Mouse (Mus musculus) heart, postnatal 14 days (tissue): Measurements from ENCODE around the gene Rbm15. TPM values are rescaled to one million over a fixed set of nuclear protein-coding genes. Genes with fewer than 3 reads are reported as not detected.

Experiments
- DNase-seq, 2 experiments: peaks; one replicate each; pipeline ENCODE4 v3.0.0; 2021 to 2022
- intact Hi-C: fragments of 180-260 bp; cut with DNase I; formaldehyde crosslinking; loops from one replicate; pipeline ENCODE4 v1.15.1; 2025
- long read RNA-seq, 2 experiments: library from polyadenylated mRNA; stranded (forward); transcript quantifications; one replicate each; pipeline ENCODE4 v2.0.0; 2021
- total RNA-seq, 2 experiments: library from RNA; stranded (reverse); gene quantifications; 2 replicates each; pipeline ENCODE4 v1.2.3; 2021

The Rbm15 gene
- 10 to 100 TPM; 24.3 to 26.0 TPM for total RNA-seq
- long read RNA-seq, experiment 1, full-length matches to known transcripts: 4 of 4 reads
- long read RNA-seq, experiment 1, partial matches to known transcripts: 0 of 4 reads
- long read RNA-seq, experiment 1, other reads (novel, unspliced or antisense): 0 of 4 reads
- long read RNA-seq, experiment 2, full-length matches to known transcripts: 7 of 7 reads
- long read RNA-seq, experiment 2, partial matches to known transcripts: 0 of 7 reads
- long read RNA-seq, experiment 2, other reads (novel, unspliced or antisense): 0 of 7 reads

DNA sequence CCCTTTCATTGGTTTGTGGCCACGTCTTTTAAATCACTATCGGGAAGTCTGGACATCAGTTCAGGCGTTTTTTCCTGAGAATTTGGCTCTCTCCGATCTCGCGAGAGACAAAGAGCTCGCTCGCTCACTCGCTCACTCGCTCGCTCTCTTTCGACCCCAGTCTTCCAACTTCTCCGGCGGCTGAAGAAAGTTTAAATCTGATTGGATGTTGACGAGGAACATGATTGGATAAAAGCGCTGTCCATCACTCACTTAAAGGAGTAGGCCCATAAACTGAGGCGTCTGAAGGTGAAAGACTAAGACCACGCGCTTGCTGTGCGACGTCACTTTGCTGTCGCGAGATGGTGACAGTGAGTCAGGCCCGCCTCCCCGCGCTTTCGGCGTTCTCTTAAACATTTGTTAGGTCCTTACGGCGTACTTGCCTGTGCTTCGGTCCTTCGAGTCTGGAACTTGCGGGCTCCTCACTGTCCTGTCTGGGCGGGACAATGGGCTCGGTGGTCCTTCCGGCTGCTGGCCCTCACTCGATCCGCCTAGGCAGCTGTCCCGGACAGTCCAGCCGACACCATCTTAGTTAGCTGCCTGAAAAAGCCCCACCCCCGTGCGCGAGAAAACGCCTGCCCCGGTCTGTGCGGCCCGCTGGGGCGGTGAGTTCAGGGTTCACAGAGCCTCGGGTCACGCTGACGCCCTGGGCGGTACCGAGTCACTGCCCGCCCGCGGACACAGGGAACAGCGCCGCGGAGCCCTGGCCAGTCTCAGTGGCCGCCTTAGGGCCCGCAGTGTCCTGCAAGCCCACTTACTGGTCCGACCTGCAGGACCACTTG, at the start of gene Rbm15:
Rbm15 (minus strand) TSS at position 293 of the 821 bp plus-strand sequence.
- intact Hi-C loops: loop anchor here (5.0 kb wide), 1 partner anchor 96 kb away; the partner anchor contains the start of gene Prok1
- DNase-seq: peak; percentile 93 to 94

DNA sequence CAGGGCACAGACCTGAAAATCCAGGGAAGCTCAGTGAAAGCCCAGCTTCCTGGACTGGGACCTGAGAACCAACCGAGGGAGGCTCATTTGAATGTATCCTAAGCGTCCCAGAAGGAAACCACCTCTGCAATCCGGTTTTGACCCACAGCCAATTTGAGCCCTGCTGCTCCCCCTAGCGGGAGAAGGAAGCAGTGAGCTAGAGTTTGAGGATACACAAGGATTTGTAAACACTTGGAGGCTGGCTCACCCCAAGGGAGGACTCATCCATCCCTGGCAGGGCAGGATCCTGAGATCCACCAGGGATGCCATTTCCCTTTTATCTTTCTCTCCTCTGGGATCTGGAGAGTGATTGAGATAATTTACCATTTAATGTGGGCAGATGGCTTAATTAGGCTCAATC, 45.9 kb upstream of the Rbm15 start:
- intact Hi-C loops: no loop called here
- DNase-seq: peak; percentile 70 to 81

DNA sequence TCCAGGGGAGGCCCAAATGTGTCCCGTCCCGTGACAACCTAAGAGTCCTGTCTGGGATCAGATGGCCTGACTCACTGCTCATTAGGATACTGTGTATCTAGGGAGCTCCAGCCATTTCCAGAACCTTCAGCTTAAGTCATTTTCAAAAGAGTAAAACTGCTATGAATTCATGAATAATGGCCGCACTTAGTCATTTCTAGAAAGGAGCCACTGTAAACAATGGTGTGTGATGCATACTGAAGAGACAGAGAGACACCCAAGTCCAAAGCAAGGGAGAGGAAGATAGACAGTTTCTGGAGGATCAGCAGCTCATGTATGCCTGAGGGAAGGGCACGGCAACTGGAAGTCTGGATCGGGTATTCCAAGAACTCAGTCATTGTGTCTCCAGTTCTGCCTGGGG, 45.2 kb upstream of the Rbm15 start:
- DNase-seq: no peak
- intact Hi-C loops: no loop called here

DNA sequence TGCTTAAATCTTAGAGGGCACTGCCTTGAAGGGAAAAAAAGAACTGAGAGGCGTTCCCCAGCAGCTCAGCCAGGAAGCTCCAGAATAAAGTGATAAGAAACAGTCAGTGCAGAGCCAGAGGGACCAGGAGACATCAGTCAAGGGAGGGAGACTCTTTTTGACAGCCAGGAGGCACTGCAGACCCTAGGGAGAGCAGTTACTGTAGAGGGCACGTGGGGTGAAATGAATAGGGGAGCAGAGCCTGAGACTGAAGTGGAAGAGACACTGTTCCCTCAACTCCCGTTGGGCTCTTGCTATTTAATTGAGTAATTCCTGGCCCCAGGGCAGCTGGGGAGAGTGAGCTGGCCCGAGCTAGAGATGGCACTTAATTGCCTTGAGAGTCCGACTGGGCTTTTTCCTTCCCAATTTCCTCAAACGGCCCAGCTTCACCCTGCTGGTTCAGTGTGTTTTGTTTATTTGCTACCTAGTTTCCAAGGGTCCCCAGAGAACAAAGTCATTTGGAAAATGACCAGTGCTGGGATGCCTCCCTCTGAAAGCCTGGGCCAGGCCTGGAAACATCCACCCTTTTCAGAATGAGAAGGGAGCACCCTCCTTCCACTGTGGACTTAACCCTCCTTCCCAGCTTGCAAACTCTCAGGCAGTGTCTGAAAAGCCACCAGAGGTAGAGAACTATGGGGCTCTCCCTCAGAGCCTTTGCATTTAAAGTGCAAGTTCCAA, 41.6 kb upstream of the Rbm15 start:
- intact Hi-C loops: no loop called here
- DNase-seq: peak; percentile 8 to 22

DNA sequence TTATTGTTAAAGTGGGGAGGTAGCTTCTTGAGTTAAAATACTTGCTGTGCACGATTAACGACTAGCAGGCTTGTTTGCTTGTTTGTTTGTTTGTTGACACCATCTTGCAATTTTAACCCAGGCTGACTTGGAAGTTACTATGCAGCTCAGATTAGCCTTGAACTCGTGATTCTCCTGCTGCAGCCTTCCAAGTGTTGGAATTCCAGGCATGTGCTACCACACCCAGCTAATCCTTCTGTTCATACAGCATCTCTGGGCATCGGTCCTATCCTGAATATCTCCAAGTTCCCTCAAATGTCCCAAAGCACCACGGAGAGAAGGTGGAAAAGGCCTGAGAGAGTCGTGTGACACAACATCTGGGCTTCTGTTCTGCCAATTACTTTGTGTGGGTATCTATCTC, 35.7 kb upstream of the Rbm15 start:
- DNase-seq: no peak
- intact Hi-C loops: no loop called here

DNA sequence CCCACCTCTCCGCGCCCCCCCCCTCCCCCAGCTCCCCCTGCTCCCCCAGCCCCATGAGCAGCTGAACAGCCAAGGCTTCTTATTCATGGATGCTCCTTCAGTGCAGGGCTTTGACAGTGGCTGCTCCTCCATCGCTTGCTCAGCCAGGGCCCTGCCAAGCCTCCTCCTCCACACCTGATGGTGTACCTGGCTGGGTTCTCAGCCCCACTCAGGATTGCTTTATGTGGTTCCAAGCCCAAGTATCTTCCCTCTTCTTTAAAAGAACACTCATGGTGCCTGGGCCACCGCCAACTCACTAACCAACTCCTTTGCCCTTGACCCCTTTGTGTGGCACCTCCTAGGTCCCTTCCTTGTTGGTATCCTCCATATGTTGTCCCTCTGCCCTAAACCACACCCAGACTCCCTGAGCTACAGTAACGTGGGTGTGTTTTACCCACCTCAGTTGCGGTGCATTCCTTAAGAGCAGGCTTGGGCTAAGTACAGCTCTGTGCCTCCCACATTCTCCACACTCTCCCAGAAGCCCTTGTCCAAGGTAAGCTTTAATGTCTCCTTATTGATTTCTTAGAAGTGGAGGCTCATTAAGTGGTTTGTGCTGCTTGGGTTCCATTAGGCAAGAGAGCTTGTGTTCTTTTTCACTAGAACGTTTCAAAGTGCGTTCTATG, 34.6 kb upstream of the Rbm15 start:
- intact Hi-C loops: no loop called here
- DNase-seq: no peak

DNA sequence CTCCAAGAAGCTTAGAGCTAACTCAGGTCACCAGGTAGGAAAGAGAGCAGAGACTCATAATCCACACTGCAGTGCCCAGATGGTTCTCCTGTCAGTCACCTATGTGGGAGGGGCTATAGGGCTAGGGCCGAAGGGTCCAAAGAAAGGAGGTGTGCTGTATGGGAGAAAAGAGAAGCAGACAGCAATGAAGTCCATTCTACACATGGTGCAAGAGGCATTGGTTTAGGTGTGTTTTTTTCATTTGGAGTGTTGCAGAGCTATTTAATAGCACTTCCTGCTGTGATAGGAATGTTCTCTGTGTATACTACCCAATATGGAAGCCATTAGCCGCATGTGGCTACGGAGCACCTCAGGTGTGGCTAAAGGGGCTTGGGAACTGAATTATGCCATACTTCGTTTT, 31.9 kb upstream of the Rbm15 start:
- intact Hi-C loops: no loop called here

DNA sequence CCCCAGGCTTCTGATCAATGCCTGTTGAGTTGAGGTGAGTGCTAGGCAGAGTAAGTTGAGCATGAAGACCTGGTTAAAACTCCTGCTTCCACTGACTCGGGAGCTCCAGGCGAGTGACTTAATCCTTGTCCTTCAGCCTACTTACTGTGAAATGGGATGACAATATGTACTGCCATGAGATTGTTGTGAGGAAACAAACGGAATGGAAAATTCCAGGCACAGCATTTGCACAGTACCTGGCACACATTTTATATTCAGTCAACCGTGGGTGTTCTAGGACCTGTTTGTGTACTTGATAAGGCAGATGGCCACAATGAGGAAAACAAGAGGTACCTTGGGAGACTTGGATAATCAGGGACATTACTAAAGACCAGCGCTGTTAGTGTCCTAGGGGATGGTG, 29.9 kb upstream of the Rbm15 start:
- intact Hi-C loops: no loop called here
- no peak for DNase-seq

More for the DNA sequence above, 31.9 kb upstream of the Rbm15 start:
- DNase-seq: no peak

DNA sequence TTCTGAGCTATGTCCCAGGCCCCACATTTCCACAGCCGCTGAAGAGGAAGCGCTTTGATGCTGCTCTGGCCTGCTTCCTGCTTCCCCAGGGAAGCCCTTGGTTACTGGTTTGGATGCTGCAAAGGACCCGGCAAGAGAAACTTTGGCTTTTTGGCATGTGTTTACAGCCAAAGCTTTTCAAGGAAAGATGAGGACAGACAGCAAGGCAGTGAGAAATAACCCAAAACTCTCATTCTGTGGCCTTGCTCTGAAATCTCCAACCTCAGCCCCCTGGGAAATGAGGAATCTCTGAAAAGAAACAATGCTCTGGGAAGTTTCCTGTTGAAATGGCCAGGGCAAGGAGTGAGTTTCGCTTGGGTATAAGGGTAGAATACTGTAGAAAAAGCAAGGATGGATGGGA, 26.9 kb upstream of the Rbm15 start:
- intact Hi-C loops: no loop called here
- DNase-seq: peak; percentile 18 to 38

DNA sequence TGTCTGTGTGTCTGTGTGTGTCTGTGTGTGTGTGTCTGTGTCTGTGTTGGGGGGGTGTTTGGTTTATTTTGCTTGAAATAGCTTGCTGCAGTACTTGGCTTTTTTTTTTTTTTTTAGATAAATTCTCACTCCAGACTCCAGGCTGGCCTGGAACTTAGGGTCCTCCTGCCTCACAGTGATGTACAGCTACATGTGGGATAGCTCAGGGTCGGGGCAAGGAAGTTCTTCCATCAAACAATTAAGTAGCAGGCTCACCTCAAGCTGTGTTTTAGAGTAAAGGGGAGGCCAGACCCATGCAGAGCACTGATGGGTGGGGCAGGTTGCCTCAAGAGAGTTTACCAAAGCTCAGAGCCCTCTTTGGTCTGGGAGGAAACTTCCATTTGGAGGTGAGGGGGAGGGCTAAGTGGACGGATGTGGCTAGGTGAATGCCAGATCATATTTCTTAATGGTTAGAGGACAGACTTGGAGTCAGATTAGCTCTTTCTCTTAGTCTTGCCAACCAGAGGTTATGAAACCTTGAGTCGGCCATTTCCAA, 24.3 kb upstream of the Rbm15 start:
- intact Hi-C loops: loop anchor here (1.0 to 5.0 kb wide), 4 partner anchors 105 to 150 kb away; partner anchors contain the start of gene A630076J17Rik
- DNase-seq: no peak

DNA sequence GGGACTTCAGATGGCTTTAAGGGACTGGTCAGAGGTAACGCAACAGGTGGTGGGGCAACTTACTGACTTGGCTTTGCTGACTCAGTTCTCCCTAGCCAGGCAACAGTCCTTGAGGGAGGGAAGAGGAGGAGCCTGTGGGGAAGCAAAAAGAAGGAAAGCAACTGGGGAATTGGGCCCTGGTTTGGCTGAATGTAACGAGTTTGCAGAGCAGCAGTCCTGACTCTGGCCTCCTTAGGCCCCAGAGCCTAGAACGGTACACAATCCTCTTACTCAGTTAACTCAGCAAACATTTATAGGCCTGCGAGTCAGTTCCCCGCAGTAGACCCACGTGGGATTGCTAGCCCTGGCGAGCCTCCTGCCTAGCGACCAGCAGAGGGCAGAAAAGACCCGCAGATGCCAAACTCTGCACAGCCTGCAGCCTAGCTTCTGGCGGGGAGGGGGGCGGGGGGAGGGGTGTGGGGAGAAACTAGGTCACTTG, 23.5 kb upstream of the Rbm15 start:
- DNase-seq: peak; percentile 79 to 89
- intact Hi-C loops: loop anchor here (1.0 to 5.0 kb wide), 3 partner anchors 105 to 150 kb away; partner anchors contain the start of gene A630076J17Rik

DNA sequence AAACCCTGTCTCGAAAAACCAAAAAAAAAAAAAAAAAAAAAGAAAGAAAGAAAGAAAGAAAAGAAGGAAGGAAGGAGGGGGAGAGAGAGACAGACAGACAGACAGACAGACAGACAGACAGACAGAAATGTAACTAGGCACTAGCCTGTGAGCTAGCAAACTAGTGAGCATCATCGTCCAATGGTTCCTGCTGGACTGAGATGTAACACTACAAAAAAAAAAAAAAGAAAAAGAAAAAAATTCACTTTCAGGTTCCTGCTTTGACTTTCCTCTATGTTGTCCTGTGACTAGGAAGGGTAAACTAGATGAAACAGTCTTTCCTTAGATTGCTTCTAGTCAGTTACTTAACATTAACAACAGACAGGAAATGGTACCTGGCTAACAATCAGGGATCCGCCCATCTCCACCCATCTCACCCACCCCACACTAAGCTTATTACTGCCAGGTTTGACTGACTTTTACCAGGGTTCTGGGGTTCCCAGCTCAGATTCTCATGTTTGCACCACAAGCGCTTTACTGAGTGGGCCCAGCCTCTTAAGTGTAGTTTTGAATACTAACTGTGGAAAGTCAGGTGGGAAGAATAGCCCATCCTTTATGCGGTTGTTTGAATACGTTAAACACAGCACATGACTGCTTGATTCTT, 22.3 kb upstream of the Rbm15 start:
- intact Hi-C loops: loop anchor here (5.0 kb wide), 2 partner anchors 123 to 148 kb away; partner anchors contain the start of gene A630076J17Rik

DNA sequence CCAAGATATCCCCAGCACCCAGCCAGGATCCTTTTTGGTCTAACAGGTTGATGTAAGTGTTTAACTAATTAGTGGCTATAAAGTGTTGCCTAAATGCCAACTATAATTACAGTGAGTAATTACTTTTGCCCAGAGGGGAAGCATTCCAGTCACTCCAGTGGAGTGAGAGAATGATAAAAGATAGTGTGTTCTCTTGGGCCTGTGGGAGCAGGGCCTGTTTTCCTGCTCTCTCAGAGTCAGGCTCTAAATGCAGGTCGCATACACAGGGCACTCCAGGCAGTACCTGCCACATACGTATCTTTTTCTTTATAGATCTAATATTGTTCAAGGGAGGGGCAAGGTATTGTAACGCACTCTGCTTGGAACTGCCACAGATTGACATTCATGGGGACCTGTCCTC, 18.2 kb upstream of the Rbm15 start:
- no peak for DNase-seq
- intact Hi-C loops: no loop called here

More for the DNA sequence above, 22.3 kb upstream of the Rbm15 start:
- DNase-seq: no peak

DNA sequence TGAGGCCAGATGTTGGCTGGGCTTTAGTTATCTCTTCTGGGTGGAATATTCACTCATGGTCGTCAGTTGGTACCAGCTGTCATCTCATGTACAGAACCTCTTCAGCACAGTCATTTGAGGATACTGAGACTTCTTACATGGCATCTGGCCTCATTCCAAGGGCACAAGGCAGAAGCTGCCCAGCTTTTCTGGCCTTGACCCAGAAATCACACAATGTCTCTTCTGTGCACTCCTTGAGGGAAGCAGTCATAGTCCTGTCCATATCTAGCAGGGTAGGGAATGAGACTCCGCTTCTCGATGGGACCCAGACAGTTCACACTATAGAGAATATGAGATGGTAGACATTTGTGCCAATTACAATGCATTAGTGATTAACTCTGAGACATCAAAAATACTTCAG, 15.5 kb upstream of the Rbm15 start:
- DNase-seq: peak in 1 of 2 experiments; percentile 14
- intact Hi-C loops: no loop called here

DNA sequence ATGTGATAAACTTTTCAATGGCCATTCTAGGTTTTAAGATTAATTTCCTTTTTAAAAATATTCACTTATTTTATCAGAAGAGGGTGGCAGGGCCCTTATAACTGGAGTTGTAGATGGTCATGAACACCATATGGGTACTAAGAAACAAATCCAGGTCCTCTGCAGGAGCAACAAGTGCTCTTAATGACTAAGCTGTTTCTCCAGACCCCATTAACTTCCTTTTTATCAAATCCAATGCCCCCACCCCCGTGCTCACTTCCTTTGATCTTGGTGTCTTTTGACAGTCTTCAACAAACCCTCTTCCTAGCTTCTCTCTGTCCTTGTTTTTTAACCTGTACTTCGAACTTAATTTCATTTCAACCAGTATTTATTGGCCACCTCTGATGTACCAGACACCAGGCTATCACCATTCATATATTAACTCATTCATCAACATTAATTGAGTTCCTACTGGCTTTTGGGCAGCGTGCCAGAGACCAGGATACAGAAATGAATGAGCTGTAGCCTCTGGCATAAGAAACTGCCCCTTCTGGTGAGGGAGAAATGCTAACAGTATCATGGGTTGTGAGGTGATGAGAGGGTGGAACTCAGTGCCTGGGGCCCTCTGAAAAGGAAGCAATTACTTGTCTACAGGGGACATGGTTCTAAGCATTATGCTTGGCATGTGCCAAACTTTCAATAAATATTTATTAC, 11.7 kb upstream of the Rbm15 start:
- DNase-seq: no peak
- intact Hi-C loops: no loop called here

DNA sequence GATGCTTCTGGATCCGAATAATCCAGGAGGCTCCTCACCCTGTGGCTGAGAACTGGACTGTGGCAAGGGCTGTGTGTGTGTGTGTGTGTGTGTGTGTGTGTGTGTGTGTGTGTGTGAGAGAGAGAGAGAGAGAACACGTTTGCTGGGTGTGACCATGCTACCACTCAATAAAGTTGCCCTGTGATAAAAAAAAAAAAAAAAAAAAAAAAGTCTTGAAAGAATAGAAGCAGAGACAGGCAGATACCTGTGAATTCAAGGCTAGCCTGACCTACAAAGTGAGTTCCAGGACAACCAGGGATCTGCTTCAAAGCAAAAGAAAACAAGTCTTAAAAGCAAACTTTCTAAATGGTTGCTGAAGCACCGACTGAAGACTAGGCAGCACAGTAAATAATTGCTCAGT, 10.5 kb upstream of the Rbm15 start:
- no peak for DNase-seq
- intact Hi-C loops: no loop called here

DNA sequence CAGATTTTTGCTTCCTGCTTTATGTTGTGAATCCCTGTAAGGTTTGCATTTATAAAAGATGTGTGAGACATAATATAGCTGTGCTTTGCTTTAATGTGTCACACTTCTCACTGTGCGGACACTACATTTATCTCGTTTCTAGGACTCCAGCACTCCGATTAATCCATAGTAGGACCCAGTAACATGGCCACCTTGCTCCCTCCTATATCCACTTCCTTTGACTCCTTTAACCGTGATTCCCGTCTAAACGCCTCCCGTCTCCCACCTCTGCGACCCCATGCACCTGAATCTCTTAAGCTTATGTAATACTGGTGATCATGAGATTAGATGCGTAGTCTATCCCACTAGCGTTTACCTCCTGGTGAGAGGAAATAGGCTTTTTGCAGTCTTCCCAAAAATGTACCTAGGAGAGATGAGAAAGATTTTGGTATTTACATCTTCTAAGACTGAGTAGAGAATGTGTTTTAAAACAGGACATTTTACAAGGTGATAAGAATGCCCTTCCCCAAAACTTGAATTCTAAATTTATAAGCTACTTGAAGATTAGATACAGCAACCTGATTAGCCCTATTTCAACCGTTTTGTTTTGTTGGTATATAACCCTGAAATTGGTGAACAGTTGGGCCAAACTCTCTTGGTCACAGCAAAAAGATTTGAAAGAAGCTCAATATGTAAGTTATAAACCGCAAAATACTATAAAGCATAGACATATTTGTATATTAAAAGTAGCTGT, 895 bp upstream of the Rbm15 start:
- no peak for DNase-seq
- intact Hi-C loops: loop anchor here (5.0 kb wide), 1 partner anchor 97 kb away; the partner anchor contains the start of gene Prok1

DNA sequence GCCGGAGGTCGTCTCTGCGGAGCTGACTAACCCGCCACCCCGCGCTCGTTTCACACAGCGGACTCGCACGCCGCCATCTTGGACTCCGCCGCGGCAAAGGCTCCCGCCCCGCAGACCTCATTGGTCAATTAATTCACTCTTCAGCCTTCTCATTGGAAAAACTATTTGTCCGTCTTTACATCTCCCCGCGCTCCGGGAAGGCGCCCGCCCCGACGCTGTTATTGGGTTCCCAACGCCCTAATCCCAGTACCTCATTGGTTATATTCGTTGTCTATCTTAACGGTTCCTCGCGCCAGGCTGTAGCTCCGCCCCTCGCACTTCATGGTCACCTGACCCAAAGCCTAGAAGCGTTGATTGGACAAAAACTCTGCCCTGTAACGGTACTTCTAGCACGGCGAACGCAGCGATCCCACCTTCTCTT, 503 bp downstream of the Rbm15 start:
- intact Hi-C loops: loop anchor here (5.0 kb wide), 1 partner anchor 96 kb away; the partner anchor contains the start of gene Prok1
- DNase-seq: peak; percentile 93
